Mouse (Mus musculus) fat pad, adult 2 months (tissue): Measurements from ENCODE around the gene Arxes1.
"Not testable (repeated sequence)": the region's sequence is repeated elsewhere in the genome, so short reads cannot be mapped to it uniquely, and the experiment has no call there.

Source experiments
- DNase-seq: peaks from one replicate; pipeline ENCODE4 v3.0.0-alpha.2; 2011; ENCODE audit warnings: low read depth, low spot score; ENCODE audit errors: extremely low read depth

Gene Arxes1

DNA sequence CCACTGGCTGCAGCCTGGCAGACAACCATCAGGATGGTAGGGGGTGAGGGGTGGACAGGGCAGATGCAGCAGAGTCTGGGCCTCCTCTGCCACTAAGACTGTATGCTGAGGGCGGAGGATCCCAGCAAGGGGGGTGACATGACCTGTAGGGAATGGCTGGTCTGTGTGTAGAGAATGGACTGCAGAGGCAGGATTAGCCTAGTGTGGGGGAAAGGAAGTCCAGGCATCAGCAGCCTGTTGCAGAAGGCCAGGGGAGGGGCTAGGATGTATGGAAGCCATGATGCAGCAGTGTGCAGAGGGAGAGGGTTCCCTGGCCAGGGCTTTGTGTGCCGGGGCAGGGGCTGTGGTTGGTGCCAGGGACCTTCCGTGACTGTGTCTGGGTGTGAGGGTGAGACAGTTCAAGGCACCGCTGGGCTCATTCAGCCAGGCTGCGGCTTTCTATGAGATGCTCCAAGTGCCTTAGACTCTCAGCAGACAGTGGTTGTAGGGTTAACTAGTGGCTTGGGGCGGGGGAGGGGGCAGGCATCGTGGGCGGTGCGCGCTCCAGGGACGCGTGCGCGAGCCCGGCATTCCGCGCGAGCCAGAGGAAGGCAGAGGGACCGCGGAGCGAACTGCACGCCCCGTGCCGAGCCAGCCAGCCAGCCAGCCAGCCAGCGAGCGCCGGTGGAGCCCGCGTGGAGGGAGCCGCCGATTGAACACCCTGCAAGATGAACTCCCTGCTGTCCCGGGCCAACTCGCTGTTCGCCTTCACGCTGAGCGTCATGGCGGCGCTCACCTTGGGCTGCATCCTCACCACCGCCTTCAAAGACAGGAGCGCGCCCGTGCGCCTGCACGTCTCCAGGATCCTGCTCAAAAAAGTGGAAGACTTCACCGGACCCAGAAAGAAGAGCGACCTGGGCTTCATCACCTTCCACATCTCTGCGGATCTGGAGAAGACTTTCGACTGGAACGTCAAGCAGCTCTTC lies at the start of gene Arxes1:
Gene Arxes1, plus strand, starts transcription at position 569 of the 965 bp plus-strand sequence.
- DNase-seq: not testable (repeated sequence)

DNA sequence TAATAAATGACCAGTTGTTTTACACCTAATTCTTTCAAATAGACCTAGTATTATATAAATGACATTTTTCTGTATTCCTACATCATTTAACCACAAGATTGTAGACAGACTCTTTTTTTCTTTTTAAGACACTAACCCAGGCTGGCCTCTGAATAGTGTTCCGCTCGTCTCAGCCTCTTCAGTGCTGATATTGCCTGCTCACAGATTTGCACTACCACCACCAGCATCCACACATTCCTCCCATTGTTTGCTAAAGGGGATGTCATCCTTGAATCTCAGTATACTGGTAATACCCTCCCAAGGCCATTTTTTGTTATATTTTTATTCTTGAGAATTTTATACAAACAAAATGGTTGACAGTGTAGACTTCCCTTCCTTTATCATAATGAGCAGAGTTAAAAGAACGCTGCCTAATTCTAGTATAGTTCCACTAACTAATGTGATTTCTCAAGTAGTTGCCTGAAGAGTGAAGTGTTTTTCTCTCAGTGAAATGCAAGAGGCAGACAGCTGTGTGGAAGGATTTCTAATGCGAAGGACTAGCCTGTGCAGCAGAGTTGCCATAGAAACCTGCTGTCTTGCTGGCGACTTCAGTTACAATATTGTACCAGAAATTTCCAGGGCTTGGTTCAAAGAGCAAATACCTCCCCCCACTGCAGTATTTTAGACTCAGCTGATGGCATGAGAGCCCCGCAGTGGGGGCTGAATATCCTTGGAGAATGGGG lies 48.5 kb upstream of the Arxes1 start:
- DNase-seq: no peak

DNA sequence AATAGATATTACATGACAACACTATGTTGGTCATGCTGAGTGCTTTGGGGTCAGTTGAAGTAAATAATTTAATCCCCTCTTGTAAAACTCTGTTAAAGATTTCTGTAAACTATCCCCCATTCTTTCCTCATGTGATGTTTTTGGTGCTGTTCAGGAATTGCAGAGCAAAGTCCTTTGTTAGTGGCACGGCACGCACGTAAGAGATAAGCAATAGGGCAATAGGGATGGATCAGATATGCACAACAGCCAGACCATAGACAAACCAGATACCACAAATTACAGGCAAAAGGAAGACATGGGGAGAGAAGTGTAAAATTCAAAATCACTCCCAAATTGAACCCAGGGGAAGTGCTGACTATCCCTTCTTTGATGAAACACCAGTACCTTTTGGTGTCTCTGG lies 46.9 kb upstream of the Arxes1 start:
- no peak for DNase-seq

DNA sequence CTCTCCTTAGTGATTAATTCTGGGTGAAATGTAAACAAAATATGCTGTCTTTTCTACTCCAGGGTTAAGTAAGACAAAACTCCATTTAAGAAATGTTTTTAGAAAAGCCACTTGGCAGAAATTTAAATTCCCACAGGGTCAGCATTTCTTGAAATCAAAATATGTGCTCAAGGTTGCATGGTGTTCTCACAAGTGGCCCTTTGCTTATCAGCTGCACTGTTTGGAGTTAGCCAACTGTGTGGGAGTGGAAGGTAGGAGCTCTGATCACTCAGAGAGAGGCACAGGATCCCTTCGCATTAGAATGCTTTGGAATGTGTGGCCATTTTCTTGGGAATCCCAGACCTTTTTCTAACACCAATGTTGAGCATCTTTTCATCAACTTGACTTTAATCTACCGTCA lies 42.5 kb upstream of the Arxes1 start:
- no peak for DNase-seq

DNA sequence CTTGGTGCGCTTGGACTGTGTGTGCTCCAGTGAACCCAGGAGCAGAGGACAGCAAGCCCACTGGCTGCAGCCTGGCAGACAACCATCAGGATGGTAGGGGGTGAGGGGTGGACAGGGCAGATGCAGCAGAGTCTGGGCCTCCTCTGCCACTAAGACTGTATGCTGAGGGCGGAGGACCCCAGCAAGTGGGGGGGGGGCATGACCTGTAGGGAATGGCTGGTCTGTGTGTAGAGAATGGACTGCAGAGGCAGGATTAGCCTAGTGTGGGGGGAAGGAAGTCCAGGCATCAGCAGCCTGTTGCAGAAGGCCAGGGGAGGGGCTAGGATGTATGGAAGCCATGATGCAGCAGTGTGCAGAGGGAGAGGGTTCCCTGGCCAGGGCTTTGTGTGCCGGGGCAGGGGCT lies 40.0 kb upstream of the Arxes1 start:
- DNase-seq: not testable (repeated sequence)

DNA sequence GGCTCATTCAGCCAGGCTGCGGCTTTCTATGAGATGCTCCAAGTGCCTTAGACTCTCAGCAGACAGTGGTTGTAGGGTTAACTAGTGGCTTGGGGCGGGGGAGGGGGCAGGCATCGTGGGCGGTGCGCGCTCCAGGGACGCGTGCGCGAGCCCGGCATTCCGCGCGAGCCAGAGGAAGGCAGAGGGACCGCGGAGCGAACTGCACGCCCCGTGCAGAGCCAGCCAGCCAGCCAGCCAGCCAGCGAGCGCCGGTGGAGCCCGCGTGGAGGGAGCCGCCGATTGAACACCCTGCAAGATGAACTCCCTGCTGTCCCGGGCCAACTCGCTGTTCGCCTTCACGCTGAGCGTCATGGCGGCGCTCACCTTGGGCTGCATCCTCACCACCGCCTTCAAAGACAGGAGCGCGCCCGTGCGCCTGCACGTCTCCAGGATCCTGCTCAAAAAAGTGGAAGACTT lies 39.5 kb upstream of the Arxes1 start, which contains the start of gene Arxes2:
Gene Arxes2, plus strand, starts transcription at position 161 of the 456 bp plus-strand sequence.
- DNase-seq: not testable (repeated sequence)

DNA sequence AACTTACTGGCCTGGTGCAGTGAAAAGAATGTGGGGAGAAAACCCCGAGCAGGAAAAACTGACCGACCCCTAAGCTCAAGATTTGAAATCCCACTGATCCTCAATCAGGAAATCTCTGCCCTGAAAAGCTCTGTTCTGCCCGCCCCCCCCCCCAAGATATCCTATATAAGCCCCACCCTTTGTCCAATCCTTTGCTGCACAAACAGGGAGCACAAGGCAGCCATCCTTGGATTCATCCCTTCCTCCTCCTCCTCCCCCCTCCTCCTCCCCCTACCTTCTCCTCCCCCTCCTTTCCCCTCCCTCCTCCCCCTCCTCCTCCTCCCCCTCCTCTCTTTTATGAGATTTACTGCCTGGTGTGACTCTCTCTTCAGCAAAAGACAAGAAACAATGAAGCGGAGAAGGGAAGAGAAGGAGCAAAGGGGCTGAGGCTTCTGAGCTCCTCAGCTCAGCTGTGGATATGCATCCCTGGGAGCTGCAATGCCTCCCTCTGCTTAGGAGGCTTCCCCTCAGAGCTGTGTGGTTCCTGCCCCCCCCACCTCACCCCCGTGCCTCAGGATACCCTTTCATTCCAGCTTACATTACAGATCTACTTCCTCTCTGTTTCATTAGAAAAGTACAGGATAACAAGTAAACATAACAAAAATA lies 25.8 kb upstream of the Arxes1 start:
- no peak for DNase-seq

DNA sequence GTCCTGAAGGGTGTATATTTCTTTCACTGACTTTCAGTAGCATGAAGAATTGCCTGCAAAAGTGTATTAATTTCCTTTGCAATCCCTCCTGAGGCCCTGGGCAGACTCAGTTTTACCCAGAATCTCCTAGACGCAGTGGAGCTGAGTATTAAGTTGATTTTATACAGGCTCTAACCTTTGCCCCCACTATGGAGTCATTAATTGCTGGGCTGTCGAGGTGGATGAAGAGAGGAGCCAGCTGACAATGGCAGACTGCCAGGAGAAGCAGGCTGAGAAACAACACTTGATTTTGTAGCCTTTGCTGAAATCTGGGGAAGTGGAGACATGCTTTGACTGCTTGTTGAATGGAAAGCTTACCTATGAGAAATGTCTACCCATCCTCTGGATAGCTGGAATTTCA lies 18.8 kb upstream of the Arxes1 start:
- no peak for DNase-seq

DNA sequence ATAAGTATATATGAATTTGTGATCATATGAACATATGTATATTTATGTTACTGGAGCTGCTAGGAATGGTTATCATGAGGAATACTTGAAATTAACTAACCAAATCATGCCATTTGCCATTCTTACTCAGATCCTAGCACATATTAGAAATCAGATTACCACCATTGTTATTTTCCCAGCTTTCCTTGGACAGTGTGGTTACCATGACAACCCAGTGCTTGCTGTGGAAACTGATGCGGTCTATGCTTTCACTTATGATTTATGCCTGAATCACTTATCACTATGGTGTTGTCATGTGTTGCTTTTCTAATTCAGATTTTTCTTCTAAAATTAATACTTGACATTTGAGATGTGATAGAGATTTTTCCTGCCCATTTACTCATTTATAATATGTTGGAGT lies 2.8 kb upstream of the Arxes1 start:
- DNase-seq: no peak

DNA sequence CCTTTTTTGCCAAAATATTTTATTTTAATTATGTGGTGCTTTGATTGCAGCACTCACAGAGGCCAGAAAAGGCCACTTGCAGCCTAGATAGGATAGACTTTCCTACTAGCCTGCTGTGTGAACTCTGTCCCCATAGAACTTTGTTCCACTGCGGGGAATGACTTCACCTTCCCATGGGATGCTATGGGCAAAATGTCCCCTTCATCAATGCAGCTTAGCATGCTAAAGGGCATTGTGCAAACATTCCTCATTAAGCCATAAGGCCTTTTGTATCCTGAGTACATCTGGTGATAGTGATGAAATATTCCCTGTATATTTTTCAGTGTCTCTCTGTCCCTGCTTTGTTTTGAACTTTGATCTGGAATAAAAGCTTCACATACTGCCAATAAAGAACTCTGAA lies 10.6 kb downstream of the Arxes1 start:
- no peak for DNase-seq

DNA sequence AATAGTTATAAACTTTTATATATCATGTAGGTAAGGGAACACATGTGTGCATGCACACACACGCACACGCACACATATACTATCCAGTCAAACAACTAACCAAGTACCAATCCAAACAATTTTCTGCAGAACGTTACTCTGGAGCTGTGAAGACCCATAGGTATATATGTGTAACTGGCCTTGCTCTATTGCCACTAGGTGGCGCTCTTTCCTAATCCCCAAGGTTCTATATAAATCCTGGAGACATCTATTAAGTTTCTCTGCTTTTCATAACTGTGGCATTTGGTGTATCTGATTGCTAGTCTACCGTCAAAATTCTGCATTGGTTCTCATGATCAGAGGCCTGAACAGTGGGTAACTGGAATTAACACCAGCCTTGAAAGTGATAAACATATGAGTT lies 14.4 kb downstream of the Arxes1 start:
- DNase-seq: no peak

DNA sequence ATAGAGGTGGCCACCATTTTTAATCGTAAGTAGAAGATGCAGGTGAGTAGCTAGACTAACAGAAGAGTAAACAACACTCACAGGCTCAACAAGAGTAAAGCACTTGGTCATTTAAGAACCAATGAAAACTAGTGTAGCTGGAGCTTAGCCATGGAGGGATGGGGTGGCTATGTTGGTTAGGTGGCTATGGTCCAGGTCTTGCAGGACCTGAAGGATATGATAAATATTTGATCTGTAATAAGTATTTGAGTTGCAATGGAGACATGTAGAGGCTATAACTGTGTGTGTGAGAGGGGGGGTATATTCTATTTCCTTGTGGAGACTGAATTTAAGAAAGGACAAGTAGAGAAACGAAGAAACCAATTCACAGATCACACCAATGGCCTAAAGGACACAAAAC lies 18.1 kb downstream of the Arxes1 start:
- no peak for DNase-seq

DNA sequence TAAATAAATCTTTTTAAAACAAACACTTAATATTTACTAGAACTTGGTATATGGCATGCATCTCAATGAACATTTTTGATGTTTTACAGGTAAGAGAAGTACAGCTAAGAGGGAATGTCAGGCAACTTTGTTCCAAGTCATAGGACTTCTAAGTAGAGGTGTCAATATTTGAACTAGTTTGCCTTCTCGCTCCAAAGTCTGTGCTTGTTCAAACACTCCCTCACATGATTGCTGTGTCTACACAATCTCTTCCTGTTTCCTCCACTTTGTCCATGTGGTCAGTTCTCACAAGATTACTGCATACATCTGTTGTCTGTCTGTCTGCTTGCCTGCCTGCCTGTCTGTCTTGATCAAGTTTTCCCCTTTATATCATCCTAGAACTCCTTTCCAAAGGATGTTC lies 27.5 kb downstream of the Arxes1 start:
- DNase-seq: no peak

DNA sequence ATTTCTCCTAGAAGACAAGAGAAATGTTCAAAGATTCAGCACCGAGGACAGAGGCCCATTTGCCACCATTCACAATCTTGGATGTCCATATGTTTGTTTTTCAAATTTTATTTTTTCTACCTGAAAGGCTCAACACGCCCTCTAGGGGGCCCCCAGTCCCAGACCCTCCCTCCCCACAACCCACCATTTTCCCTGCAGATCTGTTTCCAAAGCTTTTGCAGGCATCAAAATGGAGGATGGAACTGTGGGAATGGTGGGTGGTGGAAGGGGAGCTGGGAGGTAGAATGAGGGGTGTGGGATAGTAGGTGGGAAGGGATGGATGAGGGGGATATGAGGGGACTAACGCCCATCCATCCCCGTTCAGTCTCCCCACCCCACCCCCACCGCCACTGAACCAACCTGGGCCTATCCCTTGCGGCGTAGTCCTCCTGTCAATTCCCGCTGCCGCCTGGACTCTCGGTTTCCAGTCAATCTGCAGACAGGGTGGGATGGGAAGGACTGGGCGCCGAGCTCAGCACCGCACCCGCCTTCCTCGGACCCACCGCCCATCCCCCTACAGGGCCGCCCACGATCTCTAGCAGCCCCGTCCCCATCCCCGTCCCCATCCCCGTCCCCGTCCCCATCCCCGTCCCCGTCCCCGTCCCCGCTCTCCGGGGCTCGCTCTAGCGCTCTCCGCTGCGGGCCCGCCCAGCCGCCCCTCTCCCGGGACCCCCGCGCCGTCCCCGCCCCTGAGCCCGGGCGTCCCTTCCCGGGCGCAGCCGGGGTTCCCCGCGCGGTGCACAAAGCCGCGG lies 34.2 kb downstream of the Arxes1 start:
- DNase-seq: not testable (repeated sequence)

DNA sequence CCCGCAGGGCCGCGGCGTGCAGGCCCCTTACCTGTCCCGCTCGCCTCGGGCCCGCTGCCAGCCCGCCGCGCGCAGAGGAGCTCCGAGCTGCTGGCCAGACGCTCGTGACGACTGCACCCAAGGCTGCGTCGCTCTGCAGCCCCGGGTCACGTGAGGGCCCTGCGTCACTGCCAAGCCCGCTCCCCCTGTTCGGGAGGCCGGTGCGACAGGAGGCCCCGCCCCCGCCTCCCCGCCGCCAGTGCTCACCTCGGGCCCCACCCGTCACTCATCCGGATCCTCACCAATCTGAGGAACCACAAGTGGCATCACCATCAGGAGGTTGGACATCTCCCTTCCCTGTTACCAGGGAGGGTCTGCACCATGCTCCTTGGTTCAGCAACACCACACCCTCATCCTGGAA lies 34.9 kb downstream of the Arxes1 start, which contains the start of gene Bex2:
Gene Bex2, minus strand, starts transcription at position 217 of the 400 bp plus-strand sequence.
- not testable (repeated sequence) for DNase-seq
